Mouse (Mus musculus): Measurements from ENCODE around the gene Slc35f4. TPM values are rescaled to one million over a fixed set of nuclear protein-coding genes. Genes with fewer than 3 reads are reported as not detected.

Gene Slc35f4
- polyA plus RNA-seq, 1 experiment: 0.30 TPM

DNA sequence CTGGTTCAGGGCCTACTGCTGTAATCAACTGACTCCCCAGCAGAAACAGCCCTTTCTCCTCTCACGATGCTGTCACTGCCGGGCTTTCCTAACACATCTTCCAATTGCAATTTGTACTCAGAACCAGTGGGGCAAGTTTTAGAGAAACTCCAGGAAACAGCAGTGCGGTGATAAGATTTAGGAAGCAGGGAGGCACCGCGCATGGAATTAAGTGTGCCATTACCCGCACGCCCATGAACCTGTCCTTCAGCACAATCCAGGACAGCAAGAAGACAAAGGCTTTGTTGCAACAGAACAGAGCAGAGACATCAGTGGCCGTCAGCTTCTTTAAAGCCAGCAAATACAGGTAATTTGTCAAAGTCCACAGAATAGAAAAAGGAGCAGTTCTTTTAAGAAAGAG is 212.5 kb downstream of the Slc35f4 start:
- TF ChIP-seq CTCF (IDR thresholded peaks at IDR 0.05; ENCODE audit: low read depth, low read length) (no peak), EP300 (IDR thresholded peaks at IDR 0.05; ENCODE audit: insufficient read depth, low read depth, low read length) (no peak), POLR2A (IDR thresholded peaks at IDR 0.05; ENCODE audit: insufficient read depth, low read length) (no peak)
- Histone ChIP-seq H3K9me3 (replicated peaks; ENCODE audit: control insufficient read depth, insufficient read depth, low read length, poor library complexity, severe bottlenecking) (peaks cover 9% of the 10 kb centered on the region; the same call in 1 of the 2 replicates), H3K9ac (ENCODE audit: low read depth, poor library complexity, severe bottlenecking) (no peak overlapping the region), H3K4me3 (ENCODE audit: low read depth, low read length) (no peak overlapping the region), H3K36me3 (ENCODE audit: control insufficient read depth, insufficient read depth, low read length, poor library complexity, severe bottlenecking) (no peaks in the 10 kb centered on the region), H3K4me1 (ENCODE audit: control insufficient read depth, insufficient read depth, low read length) (no peaks in the 10 kb centered on the region), H3K27me3 (ENCODE audit: control insufficient read depth, insufficient read depth, low read length, poor library complexity, severe bottlenecking) (no peaks in the 10 kb centered on the region; the same call in 1 of the 2 replicates), H3K27ac (ENCODE audit: insufficient read depth, low read length) (no peak overlapping the region)

DNA sequence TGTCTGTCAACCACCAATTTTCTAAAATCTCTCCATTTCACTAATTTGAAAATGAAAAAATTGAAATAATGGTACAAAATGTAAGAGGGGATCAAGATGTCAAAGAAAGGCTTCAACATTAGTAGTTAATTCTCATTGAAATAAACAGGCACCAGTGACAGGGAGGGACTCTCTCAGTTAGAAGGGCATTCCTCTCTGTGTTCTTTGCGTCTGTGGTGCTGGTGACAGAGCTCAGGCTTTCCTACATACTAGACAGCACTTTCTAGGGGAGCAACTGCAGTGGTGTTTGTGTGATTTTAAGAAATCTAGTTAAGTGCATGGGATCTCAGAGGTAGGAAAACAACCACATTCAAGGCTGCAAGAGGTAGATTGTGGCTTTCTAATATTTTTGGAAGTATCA is 214.3 kb downstream of the Slc35f4 start:
- Histone ChIP-seq H3K27ac (ENCODE audit: insufficient read depth, low read length) (no peak overlapping the region), H3K9ac (ENCODE audit: low read depth, poor library complexity, severe bottlenecking) (no peak overlapping the region), H3K4me3 (ENCODE audit: low read depth, low read length) (no peak overlapping the region), H3K4me1 (ENCODE audit: control insufficient read depth, insufficient read depth, low read length) (no peaks in the 10 kb centered on the region), H3K27me3 (ENCODE audit: control insufficient read depth, insufficient read depth, low read length, poor library complexity, severe bottlenecking) (no peaks in the 10 kb centered on the region; the same call in 1 of the 2 replicates), H3K36me3 (ENCODE audit: control insufficient read depth, insufficient read depth, low read length, poor library complexity, severe bottlenecking) (no peaks in the 10 kb centered on the region), H3K9me3 (replicated peaks; ENCODE audit: control insufficient read depth, insufficient read depth, low read length, poor library complexity, severe bottlenecking) (peaks cover 9% of the 10 kb centered on the region; the same call in 1 of the 2 replicates)
- no peak for TF ChIP-seq CTCF (IDR thresholded peaks at IDR 0.05; ENCODE audit: low read depth, low read length)

DNA sequence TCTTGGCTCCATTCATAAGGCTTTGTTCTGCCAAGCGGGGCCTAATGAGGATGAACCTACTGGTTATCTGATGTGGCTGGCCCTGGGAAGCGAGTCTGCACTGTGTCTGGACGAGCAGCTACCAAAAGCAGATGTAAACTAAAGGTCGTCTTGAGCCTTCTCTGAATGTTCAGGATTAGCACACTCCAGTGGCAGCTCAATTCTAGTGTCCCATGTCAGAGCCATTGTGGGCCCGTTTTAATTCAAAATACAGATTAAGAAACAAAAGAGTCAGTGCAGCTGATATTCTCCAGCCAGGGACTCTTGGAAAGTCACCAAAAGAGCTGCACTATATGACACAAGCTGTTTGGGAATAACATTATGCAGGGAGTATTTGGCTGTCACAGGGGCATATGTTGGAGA is 214.8 kb downstream of the Slc35f4 start:
- H3K4me3 ChIP-seq (ENCODE audit: low read depth, low read length): no peak overlapping the region
- H3K9me3 ChIP-seq (replicated peaks; ENCODE audit: control insufficient read depth, insufficient read depth, low read length, poor library complexity, severe bottlenecking): peaks cover 9% of the 10 kb centered on the region; the same call in 1 of the 2 replicates
- H3K36me3 ChIP-seq (ENCODE audit: control insufficient read depth, insufficient read depth, low read length, poor library complexity, severe bottlenecking): no peaks in the 10 kb centered on the region
- H3K9ac ChIP-seq (ENCODE audit: low read depth, poor library complexity, severe bottlenecking): no peak overlapping the region
- H3K27ac ChIP-seq (ENCODE audit: insufficient read depth, low read length): no peak overlapping the region
- no peak for TF ChIP-seq EP300 (IDR thresholded peaks at IDR 0.05; ENCODE audit: insufficient read depth, low read depth, low read length)
- TF ChIP-seq CTCF (IDR thresholded peaks at IDR 0.05; ENCODE audit: low read depth, low read length): no peak
- no peak for TF ChIP-seq POLR2A (IDR thresholded peaks at IDR 0.05; ENCODE audit: insufficient read depth, low read length)
- no peaks in the 10 kb centered on the region for H3K4me1 ChIP-seq (ENCODE audit: control insufficient read depth, insufficient read depth, low read length)
- H3K27me3 ChIP-seq (ENCODE audit: control insufficient read depth, insufficient read depth, low read length, poor library complexity, severe bottlenecking): no peaks in the 10 kb centered on the region; the same call in 1 of the 2 replicates

DNA sequence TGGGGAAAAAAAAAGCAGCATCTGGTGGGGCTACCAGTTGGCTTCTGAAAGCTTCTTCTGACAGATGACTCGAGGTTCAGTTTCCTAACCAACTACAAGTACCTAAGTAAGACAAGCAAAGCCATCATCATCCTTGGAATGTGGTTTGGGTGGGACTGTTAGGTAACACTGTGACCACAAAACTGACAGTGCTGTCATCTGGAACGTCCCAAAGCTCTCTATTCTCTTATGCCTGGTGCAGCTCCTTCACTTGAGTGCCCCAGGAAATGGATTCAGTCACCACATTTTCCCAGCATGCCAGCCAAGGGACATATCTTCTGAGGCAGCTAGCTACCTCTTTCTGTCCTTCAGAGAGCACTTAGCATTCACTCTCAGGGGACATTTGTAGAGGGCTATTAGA is 216.2 kb downstream of the Slc35f4 start:
- H3K27me3 ChIP-seq (ENCODE audit: control insufficient read depth, insufficient read depth, low read length, poor library complexity, severe bottlenecking): no peaks in the 10 kb centered on the region; the same call in 1 of the 2 replicates
- no peak for TF ChIP-seq CTCF (IDR thresholded peaks at IDR 0.05; ENCODE audit: low read depth, low read length)
- TF ChIP-seq EP300 (IDR thresholded peaks at IDR 0.05; ENCODE audit: insufficient read depth, low read depth, low read length): no peak
- TF ChIP-seq POLR2A (IDR thresholded peaks at IDR 0.05; ENCODE audit: insufficient read depth, low read length): no peak
- no peaks in the 10 kb centered on the region for H3K4me1 ChIP-seq (ENCODE audit: control insufficient read depth, insufficient read depth, low read length)

DNA sequence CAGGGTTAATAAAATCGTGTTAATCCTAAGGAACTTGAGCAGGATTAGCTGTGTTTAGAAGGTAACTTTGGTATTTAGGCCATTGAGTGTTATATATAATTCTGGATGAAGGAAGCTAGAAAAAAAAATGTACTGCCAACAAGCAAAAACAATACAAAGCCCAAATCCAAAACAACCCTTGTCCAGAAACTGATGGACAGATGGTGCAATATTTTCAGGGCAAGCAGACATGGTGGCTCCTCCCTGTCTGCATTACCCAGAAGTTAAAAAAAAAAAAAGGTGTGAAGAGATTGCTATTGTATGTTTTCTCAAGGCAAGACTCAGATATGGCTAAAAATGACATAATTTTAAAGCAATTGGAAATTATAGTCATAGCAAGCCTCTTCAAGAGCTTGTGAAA is 217.3 kb downstream of the Slc35f4 start:
- no peaks in the 10 kb centered on the region; the same call in 1 of the 2 replicates for H3K27me3 ChIP-seq (ENCODE audit: control insufficient read depth, insufficient read depth, low read length, poor library complexity, severe bottlenecking)
- no peak overlapping the region for H3K27ac ChIP-seq (ENCODE audit: insufficient read depth, low read length)
- no peaks in the 10 kb centered on the region for H3K4me1 ChIP-seq (ENCODE audit: control insufficient read depth, insufficient read depth, low read length)
- TF ChIP-seq POLR2A (IDR thresholded peaks at IDR 0.05; ENCODE audit: insufficient read depth, low read length): no peak
- TF ChIP-seq CTCF (IDR thresholded peaks at IDR 0.05; ENCODE audit: low read depth, low read length): no peak
- no peak for TF ChIP-seq EP300 (IDR thresholded peaks at IDR 0.05; ENCODE audit: insufficient read depth, low read depth, low read length)
- no peaks in the 10 kb centered on the region for H3K36me3 ChIP-seq (ENCODE audit: control insufficient read depth, insufficient read depth, low read length, poor library complexity, severe bottlenecking)
- no peak overlapping the region for H3K9ac ChIP-seq (ENCODE audit: low read depth, poor library complexity, severe bottlenecking)
- no peak overlapping the region for H3K4me3 ChIP-seq (ENCODE audit: low read depth, low read length)
- H3K9me3 ChIP-seq (replicated peaks; ENCODE audit: control insufficient read depth, insufficient read depth, low read length, poor library complexity, severe bottlenecking): no peaks in the 10 kb centered on the region

More for the DNA sequence above, 216.2 kb downstream of the Slc35f4 start:
- Histone ChIP-seq H3K4me3 (ENCODE audit: low read depth, low read length) (no peak overlapping the region), H3K36me3 (ENCODE audit: control insufficient read depth, insufficient read depth, low read length, poor library complexity, severe bottlenecking) (no peaks in the 10 kb centered on the region), H3K9me3 (replicated peaks; ENCODE audit: control insufficient read depth, insufficient read depth, low read length, poor library complexity, severe bottlenecking) (0 out of 2 replicates have a peak, but pooled peaks cover under 1% of the 10 kb centered on the region), H3K9ac (ENCODE audit: low read depth, poor library complexity, severe bottlenecking) (no peak overlapping the region), H3K27ac (ENCODE audit: insufficient read depth, low read length) (no peak overlapping the region)

DNA sequence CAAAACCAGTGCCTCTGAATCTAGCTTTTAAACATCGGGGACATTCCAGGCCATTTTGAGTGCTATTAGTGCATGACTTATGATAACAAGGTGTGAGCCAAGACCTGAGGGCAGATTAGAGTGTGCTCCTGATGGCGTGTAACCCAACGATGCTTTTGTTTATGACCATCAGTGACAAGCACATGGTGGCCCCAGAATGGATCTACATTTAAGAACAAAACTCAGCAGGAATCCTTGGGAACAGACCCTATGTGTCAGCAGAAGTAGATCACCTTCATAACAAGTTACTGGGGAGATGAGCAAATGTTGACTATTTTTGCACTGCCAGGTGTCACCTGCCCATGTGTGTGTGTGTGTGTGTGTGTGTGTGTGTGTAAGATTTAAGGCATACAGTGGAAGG is 218.0 kb downstream of the Slc35f4 start:
- TF ChIP-seq CTCF (IDR thresholded peaks at IDR 0.05; ENCODE audit: low read depth, low read length): no peak
- no peak for TF ChIP-seq POLR2A (IDR thresholded peaks at IDR 0.05; ENCODE audit: insufficient read depth, low read length)
- no peaks in the 10 kb centered on the region for H3K4me1 ChIP-seq (ENCODE audit: control insufficient read depth, insufficient read depth, low read length)
- no peaks in the 10 kb centered on the region; the same call in 1 of the 2 replicates for H3K27me3 ChIP-seq (ENCODE audit: control insufficient read depth, insufficient read depth, low read length, poor library complexity, severe bottlenecking)
- H3K36me3 ChIP-seq (ENCODE audit: control insufficient read depth, insufficient read depth, low read length, poor library complexity, severe bottlenecking): no peaks in the 10 kb centered on the region
- no peak overlapping the region for H3K27ac ChIP-seq (ENCODE audit: insufficient read depth, low read length)
- H3K9ac ChIP-seq (ENCODE audit: low read depth, poor library complexity, severe bottlenecking): no peak overlapping the region
- H3K9me3 ChIP-seq (replicated peaks; ENCODE audit: control insufficient read depth, insufficient read depth, low read length, poor library complexity, severe bottlenecking): no peaks in the 10 kb centered on the region
- no peak overlapping the region for H3K4me3 ChIP-seq (ENCODE audit: low read depth, low read length)

Data from ES-Bruce4 (cell line).